Mouse (Mus musculus): ENCODE data around the gene Trap1.
"Not testable (repeated sequence)": the region's sequence is repeated elsewhere in the genome, so short reads cannot be mapped to it uniquely, and the experiment has no call there.

- TF ChIP-seq MYOG (IDR thresholded peaks at IDR 0.05; ENCODE audit: control insufficient read depth, extremely low read depth, insufficient read length); CTCF (IDR thresholded peaks at IDR 0.05; ENCODE audit: control insufficient read depth, insufficient read depth, insufficient read length); USF1 (IDR thresholded peaks at IDR 0.05; ENCODE audit: low read depth): not testable (repeated sequence)
Measured at GRCm38 (mm10) chr16:4017466-4017865, 60.2 kb downstream of the Trap1 start.

Data from C2C12 (cell line).